Mouse (Mus musculus) cerebral cortex, adult 2 months (tissue): Measurements from ENCODE around the gene Ltbp3.

Source experiments
- WGBS: fragments of 180-500 bp; shearing (Covaris S2); methylation state at CpG from one replicate; pipeline ENCODE4 v1.1.7; 2018; 5-methylcytosine and 5-hydroxymethylcytosine counted together

Gene Ltbp3

DNA sequence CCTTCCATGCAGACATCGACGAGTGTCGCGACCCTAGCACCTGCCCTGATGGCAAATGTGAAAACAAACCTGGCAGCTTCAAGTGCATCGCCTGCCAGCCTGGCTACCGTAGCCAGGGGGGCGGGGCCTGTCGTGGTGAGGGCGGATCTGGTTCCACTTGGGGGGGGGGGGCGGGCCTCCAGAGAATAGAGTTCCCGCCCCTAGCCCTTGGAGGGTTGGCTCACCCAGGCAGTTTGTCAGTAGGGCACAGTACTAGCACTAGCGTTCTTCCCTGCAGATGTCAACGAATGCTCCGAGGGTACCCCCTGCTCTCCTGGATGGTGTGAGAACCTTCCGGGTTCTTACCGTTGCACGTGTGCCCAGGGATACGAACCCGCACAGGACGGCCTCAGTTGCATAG lies 11.0 kb downstream of the Ltbp3 start:
- 29% methylated on average over 20 of the region's 20 CpGs for WGBS

DNA sequence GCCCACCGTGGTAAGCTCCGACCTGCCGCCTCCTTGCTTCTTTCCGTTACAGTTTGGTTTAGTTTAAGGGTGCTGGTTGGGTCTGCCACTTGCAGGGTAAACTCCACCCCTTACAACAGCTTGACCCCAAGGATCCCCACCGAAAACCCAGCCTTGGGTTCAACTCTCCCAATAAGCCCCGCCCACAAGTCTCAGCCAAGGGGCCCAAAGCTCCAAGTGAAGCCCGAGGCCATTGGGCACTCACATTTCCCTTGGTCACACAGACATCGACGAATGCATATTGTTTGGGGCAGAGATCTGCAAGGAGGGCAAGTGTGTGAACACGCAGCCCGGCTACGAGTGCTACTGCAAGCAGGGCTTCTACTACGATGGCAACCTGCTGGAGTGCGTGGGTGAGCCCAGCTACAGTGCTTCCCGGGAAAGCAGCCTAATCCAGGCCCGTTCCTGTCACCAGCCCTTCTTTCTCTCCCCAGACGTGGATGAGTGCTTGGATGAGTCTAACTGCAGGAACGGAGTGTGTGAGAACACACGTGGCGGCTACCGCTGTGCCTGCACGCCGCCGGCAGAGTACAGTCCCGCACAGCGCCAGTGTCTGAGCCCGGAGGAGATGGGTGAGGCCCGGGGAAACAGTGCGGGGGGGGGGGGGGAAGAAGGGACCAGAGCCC lies 15.7 kb downstream of the Ltbp3 start:
- WGBS, result 22% methylated on average over 29 of the region's 29 CpGs

DNA sequence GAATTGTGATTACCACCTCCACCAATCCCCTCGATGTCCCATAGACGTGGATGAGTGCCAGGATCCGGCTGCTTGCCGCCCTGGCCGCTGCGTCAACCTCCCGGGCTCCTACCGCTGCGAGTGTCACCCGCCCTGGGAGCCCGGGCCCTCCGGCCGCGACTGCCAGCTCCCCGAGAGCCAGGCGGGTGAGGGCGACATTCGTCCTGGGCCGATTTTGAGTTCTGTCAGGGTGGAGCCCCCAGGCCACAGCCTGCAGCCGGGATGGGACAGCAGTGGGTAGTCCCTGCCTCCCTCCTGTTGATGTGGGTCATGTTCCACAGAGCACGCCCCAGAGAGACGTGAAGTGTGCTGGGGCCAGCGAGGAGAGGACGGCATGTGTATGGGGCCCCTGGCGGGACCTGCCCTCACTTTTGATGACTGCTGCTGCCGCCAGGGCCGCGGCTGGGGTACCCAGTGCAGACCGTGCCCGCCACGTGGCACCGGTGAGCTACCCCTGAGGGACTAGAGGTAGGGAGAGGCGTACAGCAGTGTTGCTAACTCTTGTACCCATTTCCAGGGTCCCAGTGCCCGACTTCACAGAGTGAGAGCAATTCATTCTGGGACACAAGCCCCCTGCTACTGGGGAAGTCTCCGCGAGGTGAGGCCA lies 16.4 kb downstream of the Ltbp3 start:
- 30% methylated on average over 36 of the region's 36 CpGs for WGBS

DNA sequence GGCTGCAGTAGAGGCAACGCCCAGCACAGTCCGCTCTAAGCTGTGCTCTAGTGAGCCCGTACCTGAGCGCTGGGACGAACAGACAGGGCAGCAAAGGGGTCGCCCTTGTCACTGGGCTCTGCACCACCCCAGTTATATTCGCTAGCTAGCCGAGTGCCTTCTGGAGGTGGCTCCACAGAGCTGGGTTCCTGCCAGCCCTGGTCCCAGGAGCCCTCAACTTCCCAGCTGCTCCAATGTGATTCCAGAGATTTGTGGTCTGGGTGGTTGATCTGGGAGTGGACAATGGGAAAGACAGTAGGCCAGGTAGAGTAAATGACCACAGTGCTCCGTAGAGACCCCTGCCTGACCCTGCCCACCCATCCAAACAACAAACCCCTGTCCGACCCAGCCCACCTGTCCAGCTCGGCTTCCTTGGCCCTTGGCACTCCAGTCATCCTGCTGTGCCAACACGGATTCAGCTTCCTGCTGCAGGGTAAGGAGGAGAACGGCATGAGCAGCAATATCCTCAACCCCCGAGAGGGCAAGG lies 18.2 kb downstream of the Ltbp3 start:
- 88% methylated on average over 14 of the region's 14 CpGs for WGBS

DNA sequence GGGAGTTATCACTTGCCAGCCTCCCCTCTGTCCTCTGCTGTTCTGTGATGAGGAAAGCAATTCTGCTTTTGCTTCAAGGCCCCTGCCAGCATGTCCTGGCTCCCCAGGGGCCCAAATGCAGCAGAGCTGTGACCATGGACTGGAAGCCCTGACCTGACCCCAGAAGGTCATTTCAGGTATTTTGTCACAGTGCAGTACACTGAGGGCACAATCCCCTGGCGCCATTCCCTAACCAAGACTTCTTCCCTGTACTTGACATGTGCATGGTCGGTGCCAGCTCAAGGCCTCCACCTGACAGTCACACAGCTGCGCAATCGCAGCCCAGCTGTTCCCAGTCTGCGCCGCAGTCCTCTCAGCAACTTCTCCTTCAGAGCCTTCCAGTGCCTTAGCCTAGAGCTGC lies 22.5 kb downstream of the Ltbp3 start:
- 91% methylated on average over 6 of the region's 6 CpGs for WGBS

DNA sequence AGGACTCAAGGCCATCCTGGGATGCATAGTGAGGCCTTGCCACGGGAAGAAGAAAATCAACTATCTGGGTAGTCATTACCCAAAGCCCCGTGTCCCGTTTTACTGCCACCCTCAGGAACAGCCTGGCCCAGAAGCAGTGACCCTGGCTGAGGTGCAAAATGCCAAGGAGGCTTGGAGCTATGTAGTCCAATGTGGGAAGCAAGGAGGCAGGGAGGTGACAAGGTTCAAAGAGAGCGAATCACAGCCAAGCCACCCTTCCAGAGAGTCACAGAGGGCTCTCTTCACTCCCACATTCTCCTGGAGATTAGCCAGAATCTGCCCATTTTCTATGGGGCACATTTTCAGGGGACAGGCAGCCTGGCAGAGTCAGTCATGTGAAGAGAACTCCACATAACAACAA lies 26.6 kb downstream of the Ltbp3 start:
- WGBS, result 75% methylated on average over 4 of the region's 4 CpGs

DNA sequence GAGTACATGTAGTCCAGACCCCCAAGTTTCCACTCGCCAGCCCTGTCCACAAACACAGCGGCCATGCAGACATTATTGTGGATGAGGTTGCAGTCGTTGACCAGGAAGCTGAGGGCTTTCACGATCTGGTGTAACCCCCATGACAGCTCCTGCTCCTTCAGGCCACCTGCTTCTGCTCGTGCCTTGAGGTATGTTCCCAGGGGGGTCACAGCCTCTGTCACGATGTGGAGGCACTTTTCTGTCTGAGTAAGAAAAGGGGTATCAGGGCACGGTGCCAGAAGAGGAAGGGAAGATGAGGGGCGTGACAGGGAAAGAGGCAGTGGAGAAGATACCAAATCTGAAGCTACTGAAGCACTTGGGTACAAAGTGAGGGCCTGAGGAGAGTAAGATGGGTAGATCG lies 29.6 kb downstream of the Ltbp3 start:
- 28% methylated on average over 9 of the region's 9 CpGs for WGBS

DNA sequence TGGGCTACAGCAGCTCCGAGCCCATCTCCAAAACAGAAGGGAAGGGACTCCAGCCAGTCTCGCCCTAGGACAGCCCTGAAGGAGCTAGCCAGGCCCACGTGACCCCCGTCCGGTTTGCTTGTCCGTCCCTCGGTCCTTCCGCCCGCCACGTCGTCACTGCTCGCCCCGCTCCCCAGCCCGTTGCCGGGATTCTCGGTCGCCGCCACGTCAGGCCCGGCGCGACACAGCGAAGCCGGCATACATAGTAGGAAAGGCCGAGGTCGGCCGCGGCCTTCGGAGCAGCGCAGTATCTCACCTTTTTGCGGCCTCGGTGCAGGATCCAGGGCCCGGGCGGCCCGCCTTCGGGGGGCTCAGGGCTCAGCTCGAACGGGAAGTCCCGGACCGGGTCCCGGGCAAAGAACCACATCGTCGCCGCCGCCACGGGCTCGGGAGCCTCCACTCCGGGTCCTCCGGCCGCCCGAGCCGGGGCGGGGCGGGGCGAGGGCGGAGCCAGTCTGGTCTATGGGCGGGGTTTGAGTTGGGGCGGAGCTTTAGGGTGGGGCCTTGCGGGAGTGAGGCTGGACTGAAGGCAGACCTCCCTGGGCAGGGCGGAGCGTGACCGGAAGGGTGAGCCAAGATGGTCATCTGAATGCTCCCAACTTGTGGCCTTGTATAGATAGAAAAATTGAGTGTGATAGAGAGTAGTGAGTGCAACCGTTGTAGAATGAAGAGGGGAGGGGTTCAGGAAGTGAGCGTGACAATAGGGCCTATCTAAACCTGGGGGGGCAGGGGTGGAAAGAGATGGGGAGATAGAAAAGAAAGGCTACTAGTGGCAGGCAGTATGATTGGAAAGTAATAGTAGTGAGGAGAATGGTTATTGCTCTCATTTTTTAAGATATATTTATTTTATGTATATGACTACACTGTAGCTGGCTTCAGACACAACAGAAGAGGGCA lies 30.5 kb downstream of the Ltbp3 start, which contains the start of gene Scyl1:
TSS of gene Scyl1 (minus strand) at position 495 of the 936 bp plus-strand sequence.
- under 1% methylated on average over 64 of the region's 64 CpGs for WGBS

DNA sequence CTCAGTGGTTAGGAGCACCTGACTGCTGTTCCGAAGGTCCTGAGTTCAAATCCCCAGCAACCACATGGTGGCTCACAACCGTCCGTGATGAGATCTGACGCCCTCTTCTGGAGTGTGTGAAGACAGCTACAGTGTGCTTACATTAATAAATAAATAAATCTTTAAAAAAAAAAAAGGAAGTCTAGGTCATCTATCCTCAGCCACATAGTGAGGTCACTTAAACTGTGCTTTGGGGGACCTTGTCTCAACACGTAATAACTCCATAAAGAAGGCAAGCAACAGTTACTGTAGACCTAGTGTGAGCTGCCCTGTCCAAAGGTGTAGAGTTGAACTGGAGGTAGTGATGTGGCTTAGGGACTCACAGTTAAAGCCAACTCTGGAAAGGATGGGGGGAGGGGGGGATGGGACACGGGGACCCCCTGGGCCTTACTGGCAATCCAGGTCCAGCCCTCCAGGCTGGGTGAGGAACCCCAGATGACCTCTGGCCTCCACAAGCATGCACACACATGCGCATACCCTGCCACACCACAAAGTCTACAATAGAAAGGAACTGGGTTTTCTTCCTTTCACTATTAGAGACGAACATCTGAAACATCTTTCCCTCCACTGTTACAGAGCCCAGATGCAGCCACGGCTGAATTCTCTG lies 36.8 kb downstream of the Ltbp3 start:
- WGBS, result 84% methylated on average over 9 of the region's 9 CpGs

DNA sequence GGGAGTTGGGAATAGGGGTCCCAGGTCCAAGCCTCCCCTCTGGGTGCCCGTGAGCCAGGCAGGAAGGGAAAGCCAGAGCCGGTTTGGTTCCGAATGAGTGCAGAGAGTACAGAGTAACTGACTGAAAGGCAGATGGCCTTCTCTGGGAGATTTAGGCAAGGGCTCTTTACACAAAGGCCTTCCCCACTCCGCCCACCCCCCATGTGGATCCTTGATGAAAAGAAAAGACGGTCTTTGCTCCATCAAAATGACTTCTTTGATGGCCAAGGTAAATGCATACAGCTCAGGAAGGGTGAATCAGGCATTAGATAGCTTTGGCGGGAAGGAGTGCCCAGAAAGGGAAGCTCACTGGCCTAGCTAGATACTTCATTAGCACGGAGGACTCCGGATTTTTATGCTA lies 37.6 kb downstream of the Ltbp3 start:
- 80% methylated on average over 8 of the region's 8 CpGs for WGBS

DNA sequence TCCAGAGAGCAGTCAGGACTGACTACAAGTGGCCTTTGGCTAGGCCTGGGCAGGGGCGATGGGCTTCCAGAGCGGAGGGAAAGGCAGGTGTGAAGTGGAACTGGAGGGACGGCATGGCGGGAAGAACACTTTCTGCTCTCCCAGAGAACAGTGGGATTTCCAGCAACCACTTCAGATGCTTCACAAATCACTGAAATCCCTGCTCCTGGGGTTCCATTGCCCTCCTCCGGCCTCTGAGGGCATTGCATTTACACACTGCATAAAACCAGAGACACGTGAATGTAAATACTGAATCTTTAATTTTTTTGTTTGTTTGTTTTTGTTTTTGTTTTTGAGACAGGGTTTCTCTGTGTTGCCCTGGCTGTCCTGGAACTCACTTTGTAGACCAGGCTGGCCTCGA lies 39.5 kb downstream of the Ltbp3 start:
- WGBS, result 68% methylated on average over 7 of the region's 7 CpGs

DNA sequence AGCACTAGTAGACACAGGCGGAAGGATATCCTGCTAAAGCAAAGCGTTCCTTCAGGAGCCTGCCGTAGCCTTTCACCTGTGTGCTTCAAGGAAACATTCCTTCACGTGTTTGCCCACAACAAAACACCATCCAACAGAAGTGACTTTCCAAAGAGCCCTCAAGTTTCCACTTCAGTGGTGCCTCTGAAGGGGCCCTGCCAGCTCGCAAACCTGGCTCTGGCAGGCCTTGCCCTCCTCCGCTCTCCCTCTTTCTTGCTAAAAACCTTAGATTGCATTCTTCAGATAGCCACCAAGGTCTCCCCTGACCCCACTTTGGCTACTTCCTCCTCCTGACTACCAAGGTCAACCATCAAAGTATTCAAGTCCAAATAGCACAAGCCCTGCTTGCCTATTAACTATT lies 40.8 kb downstream of the Ltbp3 start:
- WGBS, result 91% methylated on average over 6 of the region's 6 CpGs

DNA sequence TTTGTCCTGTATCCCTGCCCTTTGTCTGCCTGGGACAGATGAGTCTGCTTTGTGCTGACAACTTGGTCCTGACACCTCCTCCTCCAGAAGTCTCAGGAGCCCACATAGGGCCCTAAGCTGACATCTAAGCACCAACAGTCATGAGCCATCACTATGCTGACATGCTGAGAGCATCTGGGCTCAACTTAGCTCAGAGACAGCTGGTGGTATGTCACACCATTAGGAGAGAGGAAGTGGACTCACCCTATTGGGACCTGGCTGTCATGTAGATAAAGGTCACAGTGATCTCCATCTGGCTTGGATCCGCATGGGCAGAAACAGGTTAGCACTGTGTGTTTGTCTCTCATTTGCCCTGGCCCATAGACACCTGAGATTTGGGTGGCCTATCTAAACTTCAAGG lies 41.4 kb downstream of the Ltbp3 start:
- 97% methylated on average over 1 of the region's 1 CpGs for WGBS

DNA sequence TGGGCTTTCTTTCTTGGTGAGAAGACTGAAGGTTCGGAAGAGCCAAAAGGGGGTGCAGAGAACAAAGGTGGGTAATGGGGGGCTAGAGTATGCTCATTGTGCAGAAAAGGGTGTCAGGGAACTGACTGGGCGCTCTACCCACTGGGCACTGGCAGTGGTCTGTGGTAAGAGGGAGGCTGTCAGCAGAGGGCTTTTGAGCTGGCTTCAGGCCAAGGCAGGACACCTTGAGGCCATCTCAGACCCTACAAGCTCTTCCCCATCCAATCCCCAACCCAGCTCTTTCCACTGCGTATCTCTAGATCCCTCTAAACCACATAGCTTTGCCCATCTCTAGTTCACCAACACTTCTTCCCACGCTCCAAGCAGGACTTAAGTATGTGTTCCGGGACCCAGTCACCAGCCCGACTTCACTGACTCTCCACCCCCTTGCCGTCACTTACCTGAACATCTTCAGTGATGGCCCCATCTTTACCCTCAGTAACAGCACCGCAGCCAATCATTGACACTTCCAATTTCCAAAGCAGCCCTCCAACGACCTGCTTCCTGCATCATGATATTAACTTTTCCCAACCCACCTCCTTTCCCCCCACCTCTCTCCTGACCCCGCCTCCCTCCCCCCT lies 44.4 kb downstream of the Ltbp3 start:
- WGBS, result 55% methylated on average over 10 of the region's 10 CpGs

DNA sequence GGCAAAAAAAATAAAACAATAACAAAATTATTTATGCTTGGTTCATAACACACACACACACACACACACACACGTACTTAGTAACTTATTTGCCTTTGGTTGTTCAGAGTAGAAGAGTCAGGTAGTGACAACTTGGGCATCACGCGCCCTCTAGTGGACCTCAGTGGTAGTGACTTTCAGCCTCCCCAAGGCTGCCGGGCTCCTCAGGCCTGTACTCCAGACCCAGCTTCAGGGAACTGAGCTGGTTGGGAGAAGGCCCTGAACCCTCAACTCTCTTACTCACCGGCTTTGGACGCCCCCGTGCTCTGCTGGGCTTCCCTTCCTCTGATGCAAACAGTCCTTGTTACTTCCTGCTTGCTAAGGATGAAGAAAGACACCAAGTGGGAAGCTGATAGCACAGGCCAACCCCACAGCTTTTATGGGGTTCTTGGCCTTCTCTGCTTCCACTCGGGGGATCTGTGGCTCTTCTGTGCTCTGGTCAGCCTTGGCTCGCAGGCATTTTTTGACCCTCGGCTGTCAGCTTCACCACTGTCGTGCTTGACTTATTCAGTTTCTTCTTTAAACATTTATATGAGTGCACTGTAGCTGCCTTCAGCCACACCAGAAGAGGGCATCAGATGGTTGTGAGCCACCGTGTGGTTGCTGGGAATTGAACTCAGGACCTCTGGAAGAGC lies 45.9 kb downstream of the Ltbp3 start:
- WGBS, result 5% methylated on average over 12 of the region's 12 CpGs

DNA sequence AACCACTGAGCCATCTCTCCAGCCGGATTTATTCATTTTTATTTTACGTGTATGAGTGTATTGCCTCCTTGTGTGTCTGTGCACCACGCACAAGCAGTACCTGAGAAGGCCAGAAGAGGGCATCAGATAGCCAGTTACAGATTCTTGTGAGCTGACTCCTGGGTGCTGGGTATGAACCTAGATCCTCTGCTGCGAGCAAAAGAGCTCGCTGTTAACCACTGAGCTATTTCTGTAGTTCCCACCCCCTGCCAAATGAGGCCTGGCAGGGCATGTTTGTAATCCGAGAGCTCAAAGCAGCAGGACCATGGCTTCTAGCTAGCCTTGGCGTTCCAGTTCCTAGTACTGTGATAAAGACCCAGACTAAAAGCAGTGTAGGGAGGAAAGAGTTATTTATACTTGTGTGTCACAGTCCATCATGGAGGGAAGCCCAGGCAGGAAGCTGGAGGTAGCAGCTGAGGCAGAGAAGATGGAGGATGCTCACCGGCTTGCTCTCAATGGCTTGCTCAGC lies 46.5 kb downstream of the Ltbp3 start:
- WGBS, result 11% methylated on average over 8 of the region's 8 CpGs

DNA sequence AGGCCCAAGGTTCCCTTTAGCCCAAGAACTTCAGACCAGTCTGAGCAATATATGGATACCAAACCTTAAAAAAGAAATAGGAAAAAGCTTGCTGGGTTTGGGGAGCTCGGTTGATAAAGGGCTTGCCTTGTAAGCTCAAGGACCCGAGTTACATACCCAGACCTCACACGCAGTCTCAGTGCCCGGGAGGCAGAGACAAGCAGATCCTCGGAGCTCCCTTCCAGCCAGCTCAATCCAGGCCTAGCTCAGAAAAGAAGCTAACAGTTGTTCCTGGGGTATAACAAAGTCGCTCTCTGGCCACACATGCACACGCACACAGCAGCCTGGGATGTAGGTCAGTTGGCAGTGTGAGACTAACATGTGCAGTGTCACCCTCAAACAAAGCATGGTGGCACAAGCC lies 47.2 kb downstream of the Ltbp3 start:
- 86% methylated on average over 7 of the region's 7 CpGs for WGBS

DNA sequence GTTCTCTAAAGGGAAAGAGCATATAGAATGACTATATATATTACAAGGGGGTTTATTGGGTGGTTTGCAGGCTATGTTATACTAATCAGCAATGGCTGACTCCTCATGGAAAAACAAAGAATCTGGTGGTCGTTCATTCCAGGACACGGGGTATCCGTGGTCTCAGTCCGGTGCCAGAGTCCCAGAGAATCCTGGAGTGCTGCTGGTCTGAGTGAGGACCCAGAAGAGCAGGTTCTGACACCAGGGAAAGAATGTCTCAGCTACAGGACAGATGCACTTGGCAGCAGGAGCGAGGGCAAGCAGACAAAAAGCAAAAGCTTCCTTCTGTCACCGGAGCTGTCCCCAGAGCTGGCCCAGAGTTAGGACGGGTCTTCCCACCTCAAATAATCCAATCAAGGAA lies 47.9 kb downstream of the Ltbp3 start:
- 87% methylated on average over 7 of the region's 7 CpGs for WGBS

DNA sequence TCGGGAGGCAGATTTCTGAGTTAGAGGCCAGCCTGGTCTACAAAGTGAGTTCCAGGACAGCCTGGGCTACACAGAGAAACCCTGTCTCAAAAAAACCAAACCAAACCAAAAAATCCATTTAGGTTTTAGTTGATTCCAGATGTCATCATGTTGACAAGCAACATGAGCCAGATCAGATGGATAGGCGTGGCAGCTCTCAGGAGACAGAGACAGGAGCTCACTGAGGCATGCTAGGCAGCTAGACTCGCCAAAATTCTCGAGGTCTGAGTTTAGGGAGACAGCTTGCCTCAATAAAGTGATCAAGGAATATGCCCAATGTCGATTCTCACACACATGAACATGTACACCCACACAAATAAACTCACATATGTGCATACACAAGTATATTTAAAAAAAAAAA lies 48.4 kb downstream of the Ltbp3 start:
- 69% methylated on average over 5 of the region's 5 CpGs for WGBS

DNA sequence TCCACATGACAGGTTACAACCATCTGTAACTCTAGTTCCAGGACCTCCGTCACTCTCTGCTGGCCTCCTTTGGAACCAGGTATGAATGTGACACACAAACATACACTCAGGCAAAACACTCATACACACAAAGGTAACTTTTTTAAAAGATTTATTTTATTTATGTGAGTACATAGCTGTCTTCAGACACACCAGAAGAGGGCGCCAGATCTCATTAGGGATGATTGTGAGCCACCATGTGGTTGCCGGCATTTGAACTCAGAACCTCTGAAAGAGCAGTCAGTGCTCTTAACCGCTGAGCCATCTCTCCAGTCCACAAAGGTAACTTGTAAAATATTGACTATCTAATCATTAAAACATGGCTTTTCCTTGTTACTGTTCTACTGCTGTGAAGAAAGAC lies 50.6 kb downstream of the Ltbp3 start:
- WGBS, result 73% methylated on average over 4 of the region's 4 CpGs

DNA sequence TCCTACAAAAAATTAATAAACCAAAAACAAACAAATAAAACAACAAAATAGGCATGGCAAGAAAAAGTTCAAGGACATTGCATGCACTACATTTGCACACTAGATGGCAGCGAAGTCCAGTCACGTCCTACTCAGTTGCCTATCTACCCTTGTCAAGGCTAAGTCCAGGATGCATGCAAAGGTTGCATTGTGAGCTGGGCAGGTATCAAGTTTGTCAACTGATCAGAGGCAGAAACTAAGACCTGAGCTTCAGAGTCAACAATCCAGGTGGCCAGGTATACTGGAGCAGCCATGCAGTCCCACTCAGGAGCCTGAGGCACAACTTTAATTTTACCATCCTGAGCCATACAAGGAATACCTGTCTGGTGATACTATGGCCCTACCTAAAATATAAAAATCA lies 52.4 kb downstream of the Ltbp3 start:
- WGBS, result 4% methylated on average over 2 of the region's 2 CpGs
